Mouse (Mus musculus) lung, embryonic 16.5 days (tissue): ENCODE data around the gene Coq4. TPM values are rescaled to one million over a fixed set of nuclear protein-coding genes. Genes with fewer than 3 reads are reported as not detected.
A peak's percentile ranks its signal among the peaks of the same experiment; 100 is the strongest.

Experiments used
- ATAC-seq: fragments of 200-750 bp; cut with Nextera tagmentation; 2 replicates; pipeline ENCODE4 v1.8.0; 2017; ENCODE audit warnings: low read depth, mild to moderate bottlenecking, moderate library complexity
- H3K27ac ChIP-seq: fragments of 300-500 bp; sonication (generic); 2 replicates; pipeline ENCODE4 v1.5.1; 2014; ENCODE audit warnings: mild to moderate bottlenecking, control low read depth, low read length
- H3K27me3 ChIP-seq: fragments of 300-500 bp; sonication (generic); 2 replicates; pipeline ENCODE4 v1.6.1; 2014; ENCODE audit warnings: low read depth, low read length, mixed read lengths; ENCODE audit not compliant: control insufficient read depth, insufficient read depth
- H3K36me3 ChIP-seq: fragments of 300-500 bp; sonication (generic); 2 replicates; pipeline ENCODE4 v1.6.1; 2014; ENCODE audit warnings: low read length; ENCODE audit not compliant: control insufficient read depth, insufficient read depth
- H3K4me1 ChIP-seq: fragments of 300-500 bp; sonication (generic); replicated peaks from 2 replicates; pipeline ENCODE4 v1.6.1; 2014; ENCODE audit warnings: low read length, mixed read lengths; ENCODE audit not compliant: control insufficient read depth, insufficient read depth
- H3K4me2 ChIP-seq: fragments of 300-500 bp; sonication (generic); 2 replicates; pipeline ENCODE4 v1.6.1; 2014; ENCODE audit warnings: low read depth, low read length, control low read depth
- H3K4me3 ChIP-seq: fragments of 300-500 bp; sonication (generic); 2 replicates; pipeline ENCODE4 v1.5.1; 2014; ENCODE audit warnings: mild to moderate bottlenecking, low read length, control low read depth
- H3K9ac ChIP-seq: fragments of 300-500 bp; sonication (generic); 2 replicates; pipeline ENCODE4 v1.6.1; 2014; ENCODE audit warnings: low read length, control low read depth
- H3K9me3 ChIP-seq: fragments of 300-500 bp; sonication (generic); 2 replicates; pipeline ENCODE4 v1.6.1; 2016; ENCODE audit warnings: low read length; ENCODE audit not compliant: control insufficient read depth
- whole genome bisulfite sequencing: fragments of 180-500 bp; shearing (Covaris S2); extraction: QIAGEN DNeasy Blood & Tissue Kit; methylation state at CpG from one replicate; pipeline ENCODE4 v1.1.7; 2014; 5-methylcytosine and 5-hydroxymethylcytosine counted together
- polyA plus RNA-seq: library from polyadenylated mRNA; unstranded; fragments of >200 nt; fragmentation: Nextera tagmentation; extraction: Ambion mirVana; gene quantifications from 2 replicates; pipeline ENCODE4 v1.2.1, GENCODE M21; 2015

Gene Coq4
- polyA plus RNA-seq, 1 experiment from 2014 or later, result 28.3 TPM

GRCm38 (mm10) chr2:29839460-29839859, 52.2 kb downstream of the Coq4 start:
- no peak overlapping the region for H3K9ac ChIP-seq
- no peak overlapping the region for H3K4me3 ChIP-seq
- 53% methylated on average over 4 of the region's 4 CpGs for WGBS
- no peak overlapping the region for H3K27ac ChIP-seq
- ATAC-seq, result no peak
- no peak overlapping the region for H3K4me2 ChIP-seq
- H3K9me3 ChIP-seq, result no peaks in the 10 kb centered on the region
- peaks cover 12% of the 10 kb centered on the region for H3K27me3 ChIP-seq
- H3K36me3 ChIP-seq, result peaks cover 10% of the 10 kb centered on the region
- no peaks in the 10 kb centered on the region for H3K4me1 ChIP-seq

- 68% methylated on average over 9 of the region's 9 CpGs for WGBS
- Histone ChIP-seq H3K27me3 (peaks cover 44% of the 10 kb centered on the region), H3K4me2 (no peak overlapping the region), H3K27ac (no peak overlapping the region), H3K36me3 (peaks cover 8% of the 10 kb centered on the region), H3K9me3 (no peaks in the 10 kb centered on the region), H3K4me3 (no peak overlapping the region), H3K4me1 (no peaks in the 10 kb centered on the region; the same call in 1 of the 2 replicates), H3K9ac (no peak overlapping the region)
- ATAC-seq, result no peak
Observed at GRCm38 (mm10) chr2:29843231-29844105, 56.2 kb downstream of the Coq4 start.

- no peak overlapping the region for H3K9ac ChIP-seq
- ATAC-seq, result no peak
- H3K4me3 ChIP-seq, result no peak overlapping the region
- no peak overlapping the region for H3K4me2 ChIP-seq
- H3K27ac ChIP-seq, result no peak overlapping the region
- H3K4me1 ChIP-seq, result no peaks in the 10 kb centered on the region; the same call in 1 of the 2 replicates
- H3K27me3 ChIP-seq, result peaks cover 44% of the 10 kb centered on the region
- no peaks in the 10 kb centered on the region for H3K9me3 ChIP-seq
- H3K36me3 ChIP-seq, result peaks cover 8% of the 10 kb centered on the region
- 98% methylated on average over 2 of the region's 2 CpGs for WGBS
Observed at GRCm38 (mm10) chr2:29844115-29844514, 56.8 kb downstream of the Coq4 start.

- Histone ChIP-seq H3K9me3 (no peaks in the 10 kb centered on the region), H3K27ac (no peak overlapping the region), H3K36me3 (peaks cover 8% of the 10 kb centered on the region), H3K9ac (no peak overlapping the region), H3K27me3 (peaks cover 44% of the 10 kb centered on the region), H3K4me3 (no peak overlapping the region), H3K4me2 (no peak overlapping the region), H3K4me1 (no peaks in the 10 kb centered on the region; the same call in 1 of the 2 replicates)
- no peak for ATAC-seq
- WGBS, result 26% methylated on average over 3 of the region's 3 CpGs
Observed at GRCm38 (mm10) chr2:29844661-29845060, 57.4 kb downstream of the Coq4 start.

GRCm38 (mm10) chr2:29845636-29846035, 58.3 kb downstream of the Coq4 start:
- no peak overlapping the region for H3K4me2 ChIP-seq
- no peaks in the 10 kb centered on the region for H3K9me3 ChIP-seq
- no peak overlapping the region for H3K27ac ChIP-seq
- no peak overlapping the region for H3K9ac ChIP-seq
- peaks cover 8% of the 10 kb centered on the region for H3K36me3 ChIP-seq
- whole genome bisulfite sequencing, result 20% methylated on average over 25 of the region's 25 CpGs
- H3K27me3 ChIP-seq, result peaks cover 44% of the 10 kb centered on the region
- 0 out of 2 replicates have a peak overlapping the region, but pooled peaks have one; percentile 9 for H3K4me3 ChIP-seq
- no peak for ATAC-seq
- no peaks in the 10 kb centered on the region; the same call in 1 of the 2 replicates for H3K4me1 ChIP-seq

GRCm38 (mm10) chr2:29846061-29846853, 59.0 kb downstream of the Coq4 start:
- Histone ChIP-seq H3K27me3 (peaks cover 44% of the 10 kb centered on the region), H3K4me3 (0 out of 2 replicates have a peak overlapping the region, but pooled peaks have one; percentile 9), H3K4me1 (no peaks in the 10 kb centered on the region; the same call in 1 of the 2 replicates), H3K36me3 (peaks cover 8% of the 10 kb centered on the region), H3K9ac (no peak overlapping the region), H3K27ac (no peak overlapping the region), H3K4me2 (no peak overlapping the region), H3K9me3 (no peaks in the 10 kb centered on the region)
- 12% methylated on average over 47 of the region's 47 CpGs for WGBS
- ATAC-seq, result no peak

GRCm38 (mm10) chr2:29846911-29847310, 59.6 kb downstream of the Coq4 start:
- peaks cover 44% of the 10 kb centered on the region for H3K27me3 ChIP-seq

More at GRCm38 (mm10) chr2:29846911-29847310, 59.6 kb downstream of the Coq4 start:
- no peaks in the 10 kb centered on the region; the same call in 1 of the 2 replicates for H3K4me1 ChIP-seq
- H3K9me3 ChIP-seq, result no peaks in the 10 kb centered on the region
- no peak overlapping the region for H3K4me3 ChIP-seq
- H3K36me3 ChIP-seq, result peaks cover 6% of the 10 kb centered on the region
- H3K9ac ChIP-seq, result no peak overlapping the region
- WGBS, result 48% methylated on average over 3 of the region's 3 CpGs
- no peak overlapping the region for H3K27ac ChIP-seq
- no peak for ATAC-seq
- no peak overlapping the region for H3K4me2 ChIP-seq
